Mouse (Mus musculus) olfactory bulb, adult 2 months (tissue): Measurements from ENCODE around the gene Selenoh.

Experiments used
- CTCF ChIP-seq: fragments of 200-500 bp; IDR thresholded peaks from 2 replicates; pipeline ENCODE4 v1.5.1; 2012; ENCODE audit warnings: low read depth, mild to moderate bottlenecking, low read length, moderate library complexity; ENCODE audit not compliant: insufficient read depth
- POLR2A ChIP-seq: fragments of 200-500 bp; IDR thresholded peaks from 2 replicates; pipeline ENCODE4 v1.6.1; 2012; ENCODE audit warnings: mild to moderate bottlenecking, low read depth, low read length, moderate library complexity; ENCODE audit not compliant: insufficient read depth

DNA sequence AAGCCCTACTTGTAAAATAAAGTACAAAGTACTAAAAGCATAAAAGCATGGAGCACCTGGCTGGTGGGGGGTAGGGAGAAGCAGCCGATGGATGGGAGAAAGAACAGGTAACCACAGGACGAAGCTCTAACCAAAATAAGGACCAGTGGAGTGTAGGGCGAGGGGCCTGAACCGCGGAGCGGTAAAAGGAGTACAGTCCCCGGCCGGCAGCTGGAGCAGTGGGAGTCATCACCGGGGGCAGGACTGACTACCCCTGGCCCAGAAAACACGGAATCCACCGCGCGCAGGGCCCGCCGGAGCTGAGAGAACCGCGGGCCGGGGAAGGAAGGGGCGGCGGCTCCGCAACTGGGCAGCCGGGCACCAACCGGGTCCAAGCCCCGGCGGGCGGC, 43.8 kb upstream of the Selenoh start:
- TF ChIP-seq CTCF (no peak), POLR2A (no peak)
